Mouse (Mus musculus) liver, embryonic 14.5 days (tissue): ENCODE data around the gene 4930524B15Rik.

ENCODE experiments used
- CTCF ChIP-seq: IDR thresholded peaks from 2 replicates; pipeline ENCODE4 v1.5.1; 2016; ENCODE audit warnings: antibody characterized with exemption, low read depth, control low read depth
- EP300 ChIP-seq: IDR thresholded peaks from 2 replicates; pipeline ENCODE4 v1.6.1; 2016; ENCODE audit warnings: antibody characterized with exemption, low read depth

DNA sequence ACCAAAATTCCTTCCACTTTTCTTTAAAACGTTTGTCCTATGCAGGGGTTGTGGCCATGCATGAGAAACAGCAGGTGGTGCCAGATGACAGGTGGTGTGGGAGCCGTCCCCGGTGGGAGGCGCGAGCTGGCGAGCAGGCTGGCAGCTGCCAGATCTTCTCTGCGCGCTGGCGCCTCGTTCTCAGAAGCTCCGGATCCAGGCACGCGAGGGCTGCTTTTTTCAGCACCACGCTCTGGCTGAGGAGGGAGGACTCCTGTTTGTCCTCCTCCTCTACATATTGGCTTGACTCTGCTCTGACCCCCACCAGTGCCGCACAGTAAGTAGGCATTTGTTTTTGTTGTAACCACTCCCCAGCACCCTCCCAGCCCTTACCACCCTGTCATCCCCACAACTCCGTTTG is 34.9 kb downstream of the 4930524B15Rik start, which contains the start of gene Nsg2:
- TF ChIP-seq CTCF (peak; percentile 55), EP300 (no peak)
